Mouse (Mus musculus) embryonic facial prominence, embryonic 13.5 days (tissue): ENCODE data around the gene Adamtsl5. TPM values are rescaled to one million over a fixed set of nuclear protein-coding genes. Genes with fewer than 3 reads are reported as not detected.
A peak's percentile ranks its signal among the peaks of the same experiment; 100 is the strongest.

Source experiments
- ATAC-seq: fragments of 200-750 bp; cut with Nextera tagmentation; 2 replicates; pipeline ENCODE4 v1.8.0; 2017; ENCODE audit warnings: low read depth; ENCODE audit not compliant: insufficient number of reproducible peaks, insufficient read depth, low FRiP score, low TSS enrichment
- H3K27ac ChIP-seq: fragments of 300-500 bp; sonication (generic); 2 replicates; pipeline ENCODE4 v1.5.1; 2015; ENCODE audit warnings: moderate library complexity, mild to moderate bottlenecking, inconsistent platforms
- H3K27me3 ChIP-seq: fragments of 300-500 bp; sonication (generic); 2 replicates; pipeline ENCODE4 v1.6.1; 2015; ENCODE audit warnings: mild to moderate bottlenecking, inconsistent platforms
- H3K36me3 ChIP-seq: fragments of 300-500 bp; sonication (generic); 2 replicates; pipeline ENCODE4 v1.6.1; 2015; ENCODE audit warnings: mild to moderate bottlenecking, inconsistent platforms
- H3K4me1 ChIP-seq: fragments of 300-500 bp; sonication (generic); 2 replicates; pipeline ENCODE4 v1.6.1; 2015; ENCODE audit warnings: inconsistent platforms
- H3K4me2 ChIP-seq: fragments of 300-500 bp; sonication (generic); 2 replicates; pipeline ENCODE4 v1.6.1; 2015; ENCODE audit warnings: moderate library complexity, mild to moderate bottlenecking, inconsistent platforms
- H3K4me3 ChIP-seq: fragments of 300-500 bp; sonication (generic); 2 replicates; pipeline ENCODE4 v1.5.1; 2015; ENCODE audit warnings: mild to moderate bottlenecking, inconsistent platforms
- H3K9ac ChIP-seq: fragments of 300-500 bp; sonication (generic); 2 replicates; pipeline ENCODE4 v1.6.1; 2015; ENCODE audit warnings: mild to moderate bottlenecking, inconsistent platforms
- H3K9me3 ChIP-seq: fragments of 300-500 bp; sonication (generic); 2 replicates; pipeline ENCODE4 v1.6.1; 2016; ENCODE audit warnings: inconsistent platforms
- WGBS: fragments of 180-500 bp; shearing (Covaris S2); methylation state at CpG from one replicate; pipeline ENCODE4 v1.1.7; 2015; ENCODE audit warnings: mixed read lengths; 5-methylcytosine and 5-hydroxymethylcytosine counted together
- polyA plus RNA-seq: library from polyadenylated mRNA; unstranded; fragments of >200 nt; fragmentation: Nextera tagmentation; extraction: Ambion mirVana; gene quantifications from 2 replicates; pipeline ENCODE4 v1.2.1, GENCODE M21; 2015

Gene Adamtsl5
- polyA plus RNA-seq, 1 experiment from 2014 or later = 3.2 TPM

- ATAC-seq = peak; percentile 49; the same call in 1 of the 2 replicates
- Histone ChIP-seq H3K4me3 (peak overlapping the region; percentile 36), H3K27me3 (peaks cover 66% of the 10 kb centered on the region), H3K9ac (peak overlapping the region; percentile 66), H3K4me2 (peak overlapping the region; percentile 55), H3K9me3 (no peaks in the 10 kb centered on the region), H3K36me3 (peaks cover 14% of the 10 kb centered on the region), H3K4me1 (peaks cover 43% of the 10 kb centered on the region), H3K27ac (no peak overlapping the region)
- 3% methylated on average over 26 of the region's 26 CpGs for WGBS
Measured at GRCm38 (mm10) chr10:80298571-80299281, 49.5 kb downstream of the Adamtsl5 start.

DNA sequence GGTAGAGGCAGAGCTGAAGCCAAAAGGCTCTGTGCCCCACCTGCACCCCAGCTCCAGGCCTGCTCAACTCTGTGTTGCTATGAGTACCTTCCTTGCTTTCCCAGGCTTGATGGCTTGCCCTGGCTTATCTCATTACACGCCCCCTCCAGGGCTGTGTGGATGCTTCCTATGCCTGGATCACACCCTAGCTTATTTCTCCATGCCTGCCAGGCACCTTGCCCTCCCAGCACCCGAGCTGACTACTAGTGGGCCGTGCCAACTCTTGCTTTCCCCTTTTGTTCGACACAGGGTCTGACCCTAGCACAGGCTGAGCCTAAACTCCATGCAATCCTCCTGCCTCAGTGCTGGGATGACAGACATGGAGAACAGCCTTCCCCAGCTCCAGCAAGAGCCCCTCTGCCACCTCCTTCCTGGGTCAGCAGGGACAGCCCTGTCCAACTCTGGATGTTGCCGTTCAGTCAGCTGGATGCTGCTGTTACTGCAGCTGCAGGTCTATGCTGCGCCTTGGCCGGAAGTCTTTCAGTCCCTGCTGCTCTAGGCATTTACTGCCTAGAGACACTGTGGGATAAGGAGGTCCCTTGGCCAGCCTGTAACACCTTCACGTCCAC is 50.6 kb downstream of the Adamtsl5 start:
- H3K4me3 ChIP-seq = no peak overlapping the region
- peaks cover 49% of the 10 kb centered on the region for H3K4me1 ChIP-seq
- peaks cover 19% of the 10 kb centered on the region for H3K36me3 ChIP-seq
- no peaks in the 10 kb centered on the region for H3K9me3 ChIP-seq
- H3K27me3 ChIP-seq = peaks cover 60% of the 10 kb centered on the region
- ATAC-seq = no peak
- H3K9ac ChIP-seq = 0 out of 2 replicates have a peak overlapping the region, but pooled peaks have one; percentile 2
- H3K27ac ChIP-seq = no peak overlapping the region
- 67% methylated on average over 8 of the region's 8 CpGs for WGBS
- no peak overlapping the region for H3K4me2 ChIP-seq

- Histone ChIP-seq H3K4me2 (peak overlapping the region; percentile 79), H3K4me1 (peaks cover 45% of the 10 kb centered on the region), H3K9me3 (no peaks in the 10 kb centered on the region), H3K4me3 (peak overlapping the region; percentile 46; the same call in 1 of the 2 replicates), H3K27me3 (peaks cover 52% of the 10 kb centered on the region), H3K9ac (peak overlapping the region; percentile 76), H3K27ac (no peak overlapping the region), H3K36me3 (peaks cover 19% of the 10 kb centered on the region)
- 75% methylated on average over 5 of the region's 5 CpGs for WGBS
- ATAC-seq = no peak
Measured at GRCm38 (mm10) chr10:80296824-80297223, 51.4 kb downstream of the Adamtsl5 start.

- Histone ChIP-seq H3K36me3 (peaks cover 19% of the 10 kb centered on the region), H3K9ac (peak within 1 kb of the TSS; percentile 99), H3K27me3 (peaks cover 42% of the 10 kb centered on the region), H3K4me2 (peak within 1 kb of the TSS; percentile 79), H3K9me3 (no peaks in the 10 kb centered on the region), H3K27ac (peak within 1 kb of the TSS; percentile 77), H3K4me1 (peaks cover 47% of the 10 kb centered on the region), H3K4me3 (peak within 1 kb of the TSS; percentile 46)
- ATAC-seq = no peak
- 1% methylated on average over 26 of the region's 26 CpGs for WGBS
Measured at GRCm38 (mm10) chr10:80295618-80296425, 52.4 kb downstream of the Adamtsl5 start, which contains the start of gene Apc2. TSS of gene Apc2 (plus strand) at chr10:80295977.

DNA sequence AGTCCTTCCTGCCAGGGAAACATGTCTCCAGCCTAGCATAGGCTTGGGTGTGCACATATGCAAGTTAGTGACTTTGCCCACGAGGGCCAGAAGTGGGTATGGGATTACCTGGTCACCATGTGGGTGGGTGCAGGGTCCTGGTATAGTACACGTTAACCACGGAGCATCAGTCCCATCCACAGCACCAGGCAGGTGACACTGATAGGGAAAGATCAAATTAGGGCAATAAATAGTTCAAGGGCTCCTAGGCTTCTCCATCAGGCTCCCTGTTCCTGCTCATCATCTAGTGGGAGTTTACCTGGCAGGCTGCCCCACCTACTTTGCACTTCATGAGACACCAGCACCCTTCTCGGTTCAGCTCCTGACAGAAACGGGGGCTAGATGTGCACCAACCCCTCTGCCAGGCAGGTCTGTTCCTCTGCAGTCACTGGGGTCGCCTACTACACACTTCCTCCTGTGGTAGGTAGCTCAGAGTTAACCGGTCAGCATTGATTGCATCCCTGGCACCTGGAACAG is 53.4 kb downstream of the Adamtsl5 start:
- Histone ChIP-seq H3K27ac (peak overlapping the region; percentile 5; the same call in 1 of the 2 replicates), H3K9ac (peak overlapping the region; percentile 99; the same call in 1 of the 2 replicates), H3K4me2 (peak overlapping the region; percentile 16), H3K4me3 (no peak overlapping the region), H3K27me3 (peaks cover 32% of the 10 kb centered on the region), H3K4me1 (peaks cover 47% of the 10 kb centered on the region), H3K36me3 (peaks cover 19% of the 10 kb centered on the region), H3K9me3 (no peaks in the 10 kb centered on the region)
- no peak for ATAC-seq
- WGBS = 51% methylated on average over 7 of the region's 7 CpGs

- H3K27ac ChIP-seq = 0 out of 2 replicates have a peak overlapping the region, but pooled peaks have one; percentile 5
- H3K27me3 ChIP-seq = peaks cover 27% of the 10 kb centered on the region
- no peaks in the 10 kb centered on the region for H3K9me3 ChIP-seq
- H3K9ac ChIP-seq = peak overlapping the region; percentile 99; the same call in 1 of the 2 replicates
- H3K4me2 ChIP-seq = peak overlapping the region; percentile 92
- WGBS = 60% methylated on average over 4 of the region's 4 CpGs
- H3K4me1 ChIP-seq = peaks cover 44% of the 10 kb centered on the region
- peaks cover 20% of the 10 kb centered on the region for H3K36me3 ChIP-seq
- ATAC-seq = no peak
- peak overlapping the region; percentile 81; the same call in 1 of the 2 replicates for H3K4me3 ChIP-seq
Measured at GRCm38 (mm10) chr10:80294311-80294710, 53.9 kb downstream of the Adamtsl5 start.

DNA sequence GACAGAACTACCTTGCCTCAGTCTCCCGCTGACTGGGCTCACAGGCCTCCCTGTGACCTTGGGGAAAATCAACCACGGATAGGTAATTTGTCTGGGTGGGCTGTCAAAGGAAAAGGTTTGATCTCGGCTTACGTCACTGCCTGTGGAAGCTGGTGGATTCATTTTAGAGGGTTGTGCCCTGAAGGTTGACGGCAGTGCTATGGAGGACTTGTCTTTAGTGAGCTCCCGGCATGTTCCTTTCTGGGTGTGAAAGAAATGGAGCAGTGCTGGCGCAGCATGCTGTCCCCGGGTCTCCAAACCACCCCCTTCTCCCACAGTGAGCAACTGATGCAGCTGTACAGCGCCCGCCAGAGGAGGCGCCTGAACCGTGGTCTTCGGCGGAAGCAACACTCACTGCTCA is 54.9 kb downstream of the Adamtsl5 start:
- 25% methylated on average over 14 of the region's 14 CpGs for WGBS
- peaks cover 38% of the 10 kb centered on the region for H3K4me1 ChIP-seq

GRCm38 (mm10) chr10:80292251-80293146 is 55.7 kb downstream of the Adamtsl5 start, which contains the start of gene Rps15:
TSS of gene Rps15 (plus strand) at chr10:80292453.
- peaks cover 36% of the 10 kb centered on the region for H3K36me3 ChIP-seq

More for the DNA sequence above, 54.9 kb downstream of the Adamtsl5 start:
- H3K4me3 ChIP-seq = peak overlapping the region; percentile 81
- H3K9ac ChIP-seq = peak overlapping the region; percentile 99
- peak overlapping the region; percentile 92 for H3K4me2 ChIP-seq
- H3K36me3 ChIP-seq = peaks cover 29% of the 10 kb centered on the region
- ATAC-seq = no peak
- H3K27ac ChIP-seq = peak overlapping the region; percentile 95; the same call in 1 of the 2 replicates
- H3K27me3 ChIP-seq = peaks cover 17% of the 10 kb centered on the region
- no peaks in the 10 kb centered on the region for H3K9me3 ChIP-seq

More at GRCm38 (mm10) chr10:80292251-80293146, 55.7 kb downstream of the Adamtsl5 start, which contains the start of gene Rps15:
- ATAC-seq = peak; percentile 81
- H3K9me3 ChIP-seq = no peaks in the 10 kb centered on the region
- WGBS = under 1% methylated on average over 72 of the region's 72 CpGs
- peak within 1 kb of the TSS; percentile 99 for H3K9ac ChIP-seq
- peaks cover 38% of the 10 kb centered on the region for H3K4me1 ChIP-seq
- peak within 1 kb of the TSS; percentile 95 for H3K27ac ChIP-seq
- H3K4me3 ChIP-seq = peak within 1 kb of the TSS; percentile 81
- peak within 1 kb of the TSS; percentile 92 for H3K4me2 ChIP-seq
- peaks cover 9% of the 10 kb centered on the region for H3K27me3 ChIP-seq
